Mouse (Mus musculus): Measurements from ENCODE around the gene Rab6b.

- no peak for TF ChIP-seq CTCF (IDR thresholded peaks at IDR 0.05; ENCODE audit: control insufficient read depth, insufficient read depth, insufficient read length)
- TF ChIP-seq USF1 (IDR thresholded peaks at IDR 0.05; ENCODE audit: low read depth): no peak
- no peak for TF ChIP-seq MYOD1 (IDR thresholded peaks at IDR 0.05; ENCODE audit: control insufficient read depth, insufficient read length, low read depth)
- TF ChIP-seq MAX (IDR thresholded peaks at IDR 0.05): no peak
- TF ChIP-seq MYOG (IDR thresholded peaks at IDR 0.05; ENCODE audit: control insufficient read depth, extremely low read depth, insufficient read length): no peak
- TF ChIP-seq CEBPB (IDR thresholded peaks at IDR 0.05; ENCODE audit: low read depth): no peak
- TF ChIP-seq FOSL1 (IDR thresholded peaks at IDR 0.05; ENCODE audit: insufficient read depth, low read length, poor library complexity, severe bottlenecking): peak; percentile 76
Observed at GRCm38 (mm10) chr9:103078194-103078691, 33.3 kb upstream of the Rab6b start.

Measured in C2C12 (cell line).